Mouse (Mus musculus) thymus, adult 18-20 months (tissue): ENCODE measurements at regions not wholly inside any gene's neighbourhood (a gene's known extent, or its start where the extent isn't known, plus 50 kb on each side); places are given as distances from the start of the nearest gene placed in this dataset.

Source experiments
- DNase-seq, 2 experiments: peaks; one replicate each; pipeline ENCODE4 v3.0.0; 2022; ENCODE audit warnings: mixed read lengths in 2 of 2

DNA sequence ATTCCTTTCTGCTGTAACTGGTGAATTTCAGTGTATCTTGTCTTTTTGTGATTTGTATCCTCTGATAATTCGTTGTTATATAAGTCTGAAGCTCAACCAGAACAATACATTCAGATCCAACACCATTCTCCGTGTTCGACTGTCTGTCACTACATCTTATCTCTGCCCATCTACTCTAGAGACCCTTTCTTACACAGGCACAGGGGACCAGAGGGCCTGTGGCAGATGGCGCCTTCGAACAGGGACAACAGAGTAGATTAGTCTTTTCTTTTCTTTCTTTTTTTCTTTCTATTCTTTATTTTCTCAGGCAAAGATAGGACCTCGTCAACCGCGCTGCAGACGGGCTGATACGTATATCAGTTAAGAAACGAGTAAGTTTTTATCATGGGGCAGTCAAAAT, 215.3 kb downstream of the Gm21294 start:
- DNase-seq = peak in 1 of 2 experiments; percentile 1
